In genomic region chrX:8115275-8115674, GRCm38 (mm10) we compare ENCODE assay signal across 21 mouse cellular contexts. TPM values are rescaled to one million over a fixed set of nuclear protein-coding genes. Genes with fewer than 3 reads are reported as not detected.
DNase-seq lines count a peak whose midpoint lies in the region; ATAC-seq and TF ChIP-seq lines count a peak whose summit lies in the region.
"Had no signal": no experiment of that assay in that cellular context is flagged by ENCODE, and none has a peak within 500 bp of the region (broad histone marks: within the 10 kb centered on the region; RNA-seq: fewer than 3 reads in every experiment).

No protein-coding gene starts in this region.

- H3K36me3 ChIP-seq in E14TG2a.4 (ENCODE audit: insufficient read depth, low read length) = no peaks in the 10 kb centered on the region
- H3K36me3 ChIP-seq: embryonic facial prominence, embryonic 10.5 days; kidney, embryonic 15.5 days; limb, embryonic 10.5 days; liver, embryonic 13.5 days had no signal

- no peaks in the 10 kb centered on the region for H3K9me3 ChIP-seq in E14TG2a.4 (ENCODE audit: low read length)
- H3K9me3 ChIP-seq: heart, embryonic 13.5 days; kidney, embryonic 15.5 days; limb, embryonic 10.5 days; liver, embryonic 13.5 days; midbrain, embryonic 10.5 days had no signal

- H3K4me1 ChIP-seq in E14TG2a.4 (replicated peaks; ENCODE audit: low read depth, low read length) = no peaks in the 10 kb centered on the region
- H3K4me1 ChIP-seq: embryonic facial prominence, embryonic 10.5 days; heart, embryonic 13.5 days; kidney, embryonic 15.5 days; limb, embryonic 10.5 days; midbrain, embryonic 10.5 days had no signal

- TF ChIP-seq CTCF in left cerebral cortex, adult 2 months (IDR thresholded peaks at IDR 0.05) = peak; percentile 40
- 0 out of 2 replicates have a peak, but pooled peaks have one; percentile 10 for TF ChIP-seq CTCF in E14TG2a.4 (conservative IDR thresholded peaks at IDR 0.05; ENCODE audit: low read length)

- intact Hi-C loops in left cerebral cortex, adult 2 months (cut with DNase I) = no loop called here

- no peak for DNase-seq in left cerebral cortex, adult 2 months (ENCODE audit: extremely low spot score in 1 of 2, low spot score in 2 of 2)
- no peak for DNase-seq in left cerebral cortex, adult 18-20 months (ENCODE audit: low spot score in 2 of 2)
- peak; percentile 14 for DNase-seq in CD4-positive helper T cell, adult 2 months (ENCODE audit: low read depth, low spot score)
- no peak for DNase-seq in thymus, postnatal 25 days
- DNase-seq in adrenal gland, postnatal 4 days (ENCODE audit: low spot score in 2 of 2) = no peak
- DNase-seq: adrenal gland, adult 2 months; cerebellum, postnatal 25 days; liver, embryonic 13.5 days; lung, postnatal 14 days; right cerebral cortex, adult 18-20 months; thymus, adult 18-20 months had no signal

- ATAC-seq in megakaryocyte progenitor cell, adult 5-6 weeks (replicated peaks; ENCODE audit: poor library complexity) = peak; percentile 39; the same call in 1 of the 2 replicates
- ATAC-seq: forebrain, embryonic 14.5 days had no signal

- no peak overlapping the region for H3K4me3 ChIP-seq in left cerebral cortex, adult 2 months
- no peak overlapping the region for H3K4me3 ChIP-seq in E14TG2a.4 (replicated peaks; ENCODE audit: low read length)
- H3K4me3 ChIP-seq: embryonic facial prominence, embryonic 10.5 days; erythroblast, embryonic 14.5 days; heart, embryonic 13.5 days; kidney, embryonic 15.5 days; limb, embryonic 10.5 days; liver, embryonic 13.5 days; midbrain, embryonic 10.5 days; myocyte had no signal

- no peak overlapping the region for H3K27ac ChIP-seq in left cerebral cortex, adult 2 months
- H3K27ac ChIP-seq: embryonic facial prominence, embryonic 10.5 days; heart, embryonic 13.5 days; kidney, embryonic 15.5 days; limb, embryonic 10.5 days; liver, embryonic 13.5 days; midbrain, embryonic 10.5 days had no signal

- H3K27me3 ChIP-seq in E14TG2a.4 (ENCODE audit: insufficient read depth, low read length) = no peaks in the 10 kb centered on the region
- H3K27me3 ChIP-seq: heart, embryonic 13.5 days; kidney, embryonic 15.5 days; liver, embryonic 13.5 days had no signal

RNA-seq across cellular contexts. Expression of gene Wdr13, which starts 17.4 kb away (rescaled TPM):
- 100 to 1,000 TPM; 190 to 220 TPM for total RNA-seq in left cerebral cortex, adult 2 months (2021)
- total RNA-seq in left cerebral cortex, adult 18-20 months (2021) = 100 to 1,000 TPM; 190 TPM
- 11.9 and 14.4 TPM in 2 replicates for total RNA-seq in megakaryocyte progenitor cell, adult 5-6 weeks (2015)
- total RNA-seq in megakaryocyte progenitor cell, adult 5-6 weeks (2017) = 16.3 and 25.5 TPM in 2 replicates
- 10 to 100 TPM; 68.3 to 76.5 TPM for total RNA-seq in adrenal gland, postnatal 4 days (2021)

RNA-seq across cellular contexts. Expression of gene Was, which starts 25.0 kb away (rescaled TPM):
- total RNA-seq in left cerebral cortex, adult 2 months (2021) = 1 to 10 TPM; 1.5 to 1.9 TPM
- total RNA-seq in left cerebral cortex, adult 18-20 months (2021) = 1 to 10 TPM; 1.3 to 1.5 TPM
- total RNA-seq in megakaryocyte progenitor cell, adult 5-6 weeks (2015) = 73.0 and 75.7 TPM in 2 replicates
- 98.9 and 103 TPM in 2 replicates for total RNA-seq in megakaryocyte progenitor cell, adult 5-6 weeks (2017)
- 1 to 10 TPM; 3.1 to 3.3 TPM for total RNA-seq in adrenal gland, postnatal 4 days (2021)

RNA-seq across cellular contexts. Expression of gene Rbm3, which starts 30.4 kb away (rescaled TPM):
- total RNA-seq in left cerebral cortex, adult 2 months (2021) = 100 to 1,000 TPM in 1 of 2 experiments, 10 to 100 TPM in 1; 86.0 to 124 TPM
- 100 to 1,000 TPM in 1 of 2 experiments, 10 to 100 TPM in 1; 87.6 to 133 TPM for total RNA-seq in left cerebral cortex, adult 18-20 months (2021)
- total RNA-seq in megakaryocyte progenitor cell, adult 5-6 weeks (2015) = 1,002 and 1,150 TPM in 2 replicates
- 1,310 and 1,340 TPM in 2 replicates for total RNA-seq in megakaryocyte progenitor cell, adult 5-6 weeks (2017)
- total RNA-seq in adrenal gland, postnatal 4 days (2021) = 100 to 1,000 TPM; 391 to 494 TPM

RNA-seq across cellular contexts. Expression of gene Suv39h1, which starts 40.7 kb away (rescaled TPM):
- 10 to 100 TPM; 22.5 to 27.1 TPM for total RNA-seq in left cerebral cortex, adult 2 months (2021)
- 10 to 100 TPM; 21.1 to 30.2 TPM for total RNA-seq in left cerebral cortex, adult 18-20 months (2021)
- total RNA-seq in megakaryocyte progenitor cell, adult 5-6 weeks (2015) = 53.5 and 64.6 TPM in 2 replicates
- total RNA-seq in megakaryocyte progenitor cell, adult 5-6 weeks (2017) = 79.2 and 81.6 TPM in 2 replicates
- total RNA-seq in adrenal gland, postnatal 4 days (2021) = 10 to 100 TPM; 28.9 to 30.0 TPM

Comparison
In these comparisons a context has a peak if more than half of its experiments do, and no peak if none do; other contexts are left out.
1. RNA of gene Was, which starts 25.0 kb away (total RNA-seq): 73.0 to 103 TPM in megakaryocyte progenitor cell, adult 5-6 weeks; 3.1 to 3.3 TPM in adrenal gland, postnatal 4 days, 1.5 to 1.9 TPM in left cerebral cortex, adult 2 months and 1.3 to 1.5 TPM in left cerebral cortex, adult 18-20 months; every median in the first group is over 10 times any median in the second.